Mouse (Mus musculus): Measurements from ENCODE around the gene Gm40460.
"Not testable (repeated sequence)": the region's sequence is repeated elsewhere in the genome, so short reads cannot be mapped to it uniquely, and the experiment has no call there.

Gm40460 gene

GRCm38 (mm10) chr7:142240978-142241377, at the start of gene Gm40460:
Gene Gm40460, minus strand, starts transcription at chr7:142241078.
- DNase-seq (ENCODE audit: extremely low spot score, low spot score), result no peak

GRCm38 (mm10) chr7:142285910-142286612, 45.2 kb upstream of the Gm40460 start:
- DNase-seq (ENCODE audit: extremely low spot score, low spot score), result peak; percentile 22

- peak; percentile 50 for DNase-seq (ENCODE audit: extremely low spot score, low spot score)
These were observed 44.4 kb upstream of the Gm40460 start for GRCm38 (mm10) chr7:142285130-142285835.

- DNase-seq (ENCODE audit: extremely low spot score, low spot score), result peak; percentile 94
These were observed 43.8 kb upstream of the Gm40460 start for GRCm38 (mm10) chr7:142284615-142285080.

DNA sequence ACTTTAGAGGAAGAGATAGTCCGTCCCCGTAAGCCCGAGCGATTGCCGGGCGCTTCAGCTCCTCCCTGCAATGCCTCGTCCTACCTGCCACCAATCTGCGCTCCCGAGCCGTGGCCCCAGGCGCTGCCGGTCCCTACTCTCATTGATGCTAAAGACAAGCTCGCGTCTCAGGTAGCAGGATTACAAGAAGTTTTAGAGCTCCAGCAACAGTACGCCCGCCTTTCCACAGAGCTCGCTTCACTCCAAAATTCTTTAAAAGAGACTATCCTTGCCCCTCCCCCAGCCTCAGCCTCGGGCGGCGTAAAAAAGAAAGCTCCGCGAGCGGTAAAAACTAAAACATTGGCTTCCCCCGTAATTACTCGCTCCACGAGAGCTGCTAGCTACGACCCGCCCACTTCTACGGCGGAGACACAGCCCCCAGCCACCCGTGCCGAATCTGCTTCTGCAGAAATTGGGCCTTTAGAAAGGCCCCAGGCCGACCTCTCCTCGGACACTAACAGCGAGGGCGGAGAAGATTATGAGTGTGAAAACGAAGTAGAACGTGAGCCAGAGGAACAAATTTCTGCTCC, 43.2 kb upstream of the Gm40460 start:
- DNase-seq (ENCODE audit: extremely low spot score, low spot score), result peak; percentile 83

DNA sequence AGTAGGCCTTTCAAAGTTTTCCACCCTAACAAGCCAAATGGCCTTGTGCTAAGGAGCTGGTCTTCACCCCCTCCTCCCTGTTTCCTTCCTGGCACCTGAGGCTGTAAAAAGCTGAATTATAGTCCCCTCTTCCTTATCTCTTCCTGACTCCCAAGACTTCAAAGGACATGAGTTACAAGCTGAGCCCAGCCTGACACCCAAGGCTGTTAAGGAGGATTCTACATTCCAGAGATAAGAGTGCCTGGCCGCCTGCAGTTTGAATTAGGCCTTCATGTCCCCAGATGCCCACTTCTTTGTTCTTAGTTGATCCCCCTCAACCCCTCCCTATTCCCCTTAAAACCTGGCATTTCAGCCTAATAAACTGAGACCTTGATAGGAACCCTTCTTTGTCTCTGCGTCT, 42.0 kb upstream of the Gm40460 start:
- DNase-seq (ENCODE audit: extremely low spot score, low spot score), result not testable (repeated sequence)

DNA sequence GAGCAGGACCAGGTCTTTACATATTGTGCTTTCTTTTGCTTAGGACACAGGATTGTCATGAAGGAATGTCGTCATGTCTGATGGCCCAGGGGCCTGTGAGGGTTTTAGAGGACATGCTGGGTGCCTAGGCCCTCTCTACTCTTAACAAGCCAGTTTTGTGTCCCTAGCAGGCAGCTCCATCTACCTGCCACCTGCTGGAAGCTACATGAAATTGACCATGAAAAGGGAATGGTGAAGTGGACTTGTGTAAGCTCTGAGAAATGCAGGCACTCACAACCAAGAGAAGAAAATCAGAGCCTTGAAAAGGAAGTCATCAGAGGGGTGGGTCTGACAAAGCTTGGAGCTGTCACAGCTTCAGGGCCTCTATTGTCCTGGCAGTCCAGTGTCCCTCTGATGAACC, 38.4 kb upstream of the Gm40460 start:
- DNase-seq (ENCODE audit: extremely low spot score, low spot score), result not testable (repeated sequence)

GRCm38 (mm10) chr7:142278183-142278582, 37.3 kb upstream of the Gm40460 start:
- DNase-seq (ENCODE audit: extremely low spot score, low spot score), result peak; percentile 57

DNA sequence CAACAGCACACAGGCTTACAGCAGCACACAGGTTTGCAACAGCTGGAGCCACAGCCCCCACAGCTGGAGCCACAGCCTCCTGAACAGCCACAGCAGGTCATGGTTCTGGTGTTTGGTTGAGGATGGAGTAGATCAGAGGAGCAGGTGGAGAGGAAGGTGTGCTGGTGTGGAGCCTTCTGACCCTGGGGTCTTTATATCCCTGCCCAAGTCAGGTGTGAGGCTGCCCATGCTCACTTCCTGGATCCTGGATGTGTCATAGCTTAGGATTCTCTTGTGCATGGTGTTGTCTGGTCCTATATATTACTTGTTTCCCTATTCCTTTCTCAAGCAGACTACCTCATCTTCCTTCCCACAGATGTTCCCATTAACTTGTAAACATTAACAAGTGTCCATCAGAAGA, 33.4 kb upstream of the Gm40460 start, which contains the start of gene Gm4559:
TSS of gene Gm4559 (minus strand) at position 101 of the 400 bp plus-strand sequence.
- not testable (repeated sequence) for DNase-seq (ENCODE audit: extremely low spot score, low spot score)

DNA sequence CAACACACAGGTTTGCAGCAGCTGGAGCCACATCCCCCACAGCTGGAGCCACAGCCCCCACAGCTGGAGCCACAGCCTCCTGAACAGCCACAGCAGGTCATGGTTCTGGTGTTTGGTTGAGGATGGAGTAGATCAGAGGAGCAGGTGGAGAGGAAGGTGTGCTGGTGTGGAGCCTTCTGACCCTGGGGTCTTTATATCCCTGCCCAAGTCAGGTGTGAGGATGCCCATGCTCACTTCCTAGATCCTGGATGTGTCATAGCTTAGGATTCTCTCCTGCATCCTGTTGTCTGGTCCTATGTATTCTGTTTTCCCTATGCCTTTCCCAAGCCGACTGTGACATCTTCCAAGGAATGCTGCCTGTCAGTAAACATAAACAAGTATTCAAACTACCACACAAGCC, 17.4 kb upstream of the Gm40460 start, which contains the start of gene Gm2431:
TSS of gene Gm2431 (minus strand) at position 101 of the 400 bp plus-strand sequence.
- DNase-seq (ENCODE audit: extremely low spot score, low spot score), result not testable (repeated sequence)

DNA sequence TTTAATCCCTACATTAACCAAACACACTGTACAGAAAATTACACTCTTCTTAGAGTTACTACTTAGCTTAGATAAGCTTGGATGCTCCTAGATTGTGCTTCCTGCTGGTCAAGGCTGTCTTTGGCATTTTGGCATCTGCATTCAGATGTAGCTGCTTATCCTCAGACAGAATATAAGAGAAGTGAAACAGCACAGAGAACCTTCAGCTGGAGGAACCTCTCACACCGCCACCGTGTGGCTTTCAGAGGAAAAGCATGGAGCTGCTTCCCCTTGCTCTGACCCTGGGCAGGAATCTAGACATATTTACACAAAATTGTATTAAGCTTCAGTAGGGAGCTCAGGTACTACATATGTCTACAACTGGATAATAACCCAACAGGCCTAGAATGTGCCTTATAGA, 14.6 kb upstream of the Gm40460 start:
- peak; percentile 18 for DNase-seq (ENCODE audit: extremely low spot score, low spot score)

GRCm38 (mm10) chr7:142249824-142250223, 8.9 kb upstream of the Gm40460 start:
- DNase-seq (ENCODE audit: extremely low spot score, low spot score), result peak; percentile 21

DNA sequence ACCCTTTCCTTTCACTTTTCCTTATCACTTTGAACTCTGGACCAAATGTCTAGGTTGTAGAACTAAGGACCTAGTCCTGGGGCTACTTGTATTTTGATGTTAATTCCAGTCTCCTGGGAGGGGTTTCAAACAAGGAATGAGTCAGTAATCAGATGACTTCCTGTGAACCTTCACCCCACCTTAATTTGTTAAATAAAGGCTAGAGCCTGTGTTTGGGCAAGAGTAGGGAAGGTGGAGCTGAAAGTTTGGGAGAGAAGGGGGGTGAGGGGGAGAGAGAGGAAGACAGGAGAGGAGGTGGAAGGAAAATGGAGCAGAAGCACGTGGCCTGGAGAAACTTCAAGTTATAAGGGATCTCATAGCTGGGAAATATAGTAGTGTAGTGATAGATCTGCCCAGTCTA, 9.3 kb downstream of the Gm40460 start:
- DNase-seq (ENCODE audit: extremely low spot score, low spot score), result no peak

- not testable (repeated sequence) for DNase-seq (ENCODE audit: extremely low spot score, low spot score)
These were observed 11.0 kb downstream of the Gm40460 start, which contains the start of gene Krtap5-5 for GRCm38 (mm10) chr7:142229871-142230270. Gene Krtap5-5, minus strand, starts transcription at chr7:142229971.

GRCm38 (mm10) chr7:142224518-142224917, 16.4 kb downstream of the Gm40460 start:
- DNase-seq (ENCODE audit: extremely low spot score, low spot score), result no peak

DNA sequence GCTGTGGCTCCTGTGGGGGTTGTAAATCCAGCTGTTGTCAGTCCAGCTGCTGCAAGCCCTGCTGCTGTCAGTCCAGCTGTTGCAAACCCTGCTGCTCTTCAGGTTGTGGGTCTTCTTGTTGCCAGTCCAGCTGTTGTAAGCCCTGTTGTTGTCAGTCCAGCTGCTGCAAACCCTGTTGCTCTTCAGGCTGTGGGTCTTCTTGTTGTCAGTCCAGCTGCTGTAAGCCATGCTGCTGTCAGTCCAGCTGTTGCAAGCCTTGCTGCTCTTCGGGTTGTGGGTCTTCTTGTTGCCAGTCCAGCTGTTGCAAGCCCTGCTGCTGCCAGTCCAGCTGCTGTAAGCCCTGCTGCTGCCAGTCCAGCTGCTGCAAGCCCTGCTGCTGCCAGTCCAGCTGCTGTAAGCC, 28.7 kb downstream of the Gm40460 start:
- DNase-seq (ENCODE audit: extremely low spot score, low spot score), result not testable (repeated sequence)

- DNase-seq (ENCODE audit: extremely low spot score, low spot score), result no peak
These were observed 29.3 kb downstream of the Gm40460 start, which contains the start of gene Gm7579 for GRCm38 (mm10) chr7:142211559-142211958. Gene Gm7579, plus strand, starts transcription at chr7:142211859.

GRCm38 (mm10) chr7:142206891-142207290, 34.0 kb downstream of the Gm40460 start:
- not testable (repeated sequence) for DNase-seq (ENCODE audit: extremely low spot score, low spot score)

DNA sequence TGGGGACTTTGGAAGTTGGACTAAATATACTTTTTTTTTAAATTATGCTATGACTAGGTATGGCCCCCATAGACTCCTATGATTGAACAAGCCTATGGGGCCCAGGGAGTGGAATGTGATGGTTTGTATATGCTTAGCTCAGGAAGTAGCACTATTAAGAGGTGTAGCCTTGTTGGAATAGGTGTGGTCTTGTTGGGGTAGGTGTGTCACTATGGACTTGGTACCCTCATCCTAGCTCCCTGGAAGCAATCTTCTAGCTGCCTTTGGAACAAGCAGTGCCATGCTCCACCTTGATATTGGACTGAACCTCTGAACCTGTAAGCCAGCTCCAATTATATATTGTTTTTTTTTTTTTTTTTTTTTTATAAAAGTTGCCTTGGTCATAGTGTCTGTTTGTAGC, 35.4 kb downstream of the Gm40460 start:
- DNase-seq (ENCODE audit: extremely low spot score, low spot score), result no peak

- no peak for DNase-seq (ENCODE audit: extremely low spot score, low spot score)
These were observed 39.8 kb downstream of the Gm40460 start, which contains the start of gene Krtap5-3 for GRCm38 (mm10) chr7:142201064-142201463. Gene Krtap5-3, plus strand, starts transcription at chr7:142201364.

DNA sequence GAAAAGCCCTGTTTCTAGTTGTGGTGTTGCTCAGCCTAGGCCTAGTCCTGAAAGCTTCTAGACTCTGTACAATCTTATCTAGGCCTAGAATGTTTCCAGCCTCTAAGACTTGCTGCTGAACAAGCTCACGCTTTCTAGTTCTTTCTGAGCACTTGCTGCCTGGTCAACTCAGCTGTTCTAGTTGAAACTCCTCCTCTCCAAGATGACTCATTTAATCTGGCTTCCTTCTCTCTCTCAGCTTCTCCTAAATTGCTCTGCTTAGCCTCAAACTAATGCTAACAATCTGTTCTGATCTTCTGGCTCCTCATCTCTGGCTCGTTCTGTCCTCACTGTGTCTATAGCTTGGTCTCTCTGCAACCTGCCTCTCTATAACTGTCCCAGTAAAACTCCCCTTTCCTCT, 42.1 kb downstream of the Gm40460 start:
- no peak for DNase-seq (ENCODE audit: extremely low spot score, low spot score)
